Mouse (Mus musculus) liver, adult 2 months (tissue): ENCODE data around the gene Ugt2a2.

Experiments used
- CTCF ChIP-seq: fragments of 200-500 bp; IDR thresholded peaks from 2 replicates; pipeline ENCODE4 v1.5.1; 2011; ENCODE audit warnings: low read depth, low read length, control low read depth
- POLR2A ChIP-seq: fragments of 200-500 bp; IDR thresholded peaks from 2 replicates; pipeline ENCODE4 v1.6.1; 2011; ENCODE audit warnings: low read length, control low read depth; ENCODE audit not compliant: insufficient read depth; ENCODE audit errors: extremely low read depth

- TF ChIP-seq CTCF (no peak), POLR2A (no peak)
These were observed 26.5 kb downstream of the Ugt2a2 start for GRCm38 (mm10) chr5:87455519-87455918.
